Mouse (Mus musculus) myocyte (in vitro differentiated cells): Measurements from ENCODE around the gene Cblb.

Source experiments
- CEBPB ChIP-seq: IDR thresholded peaks from 2 replicates; pipeline ENCODE4 v1.6.1; 2011; ENCODE audit warnings: mild to moderate bottlenecking, moderate library complexity; ENCODE audit not compliant: poor library complexity, insufficient read depth, severe bottlenecking
- E2F4 ChIP-seq: IDR thresholded peaks from one replicate; pipeline ENCODE4 v1.6.1; 2011; ENCODE audit warnings: mild to moderate bottlenecking, control low read depth, moderate library complexity; ENCODE audit not compliant: insufficient read depth
- MAX ChIP-seq: IDR thresholded peaks from one replicate; pipeline ENCODE4 v1.6.1; 2011; ENCODE audit warnings: low read depth, mild to moderate bottlenecking, control low read depth
- MYOD1 ChIP-seq, 3 experiments: IDR thresholded peaks; one replicate each; pipeline ENCODE4 v1.6.1; 2011; ENCODE audit warnings: control low read depth in 2 of 3, low read depth in 2 of 3, mild to moderate bottlenecking in 2 of 3, moderate library complexity in 1 of 3; ENCODE audit not compliant: insufficient read length in 2 of 3, control insufficient read depth in 1 of 3
- MYOG ChIP-seq, 3 experiments: IDR thresholded peaks; one replicate each; pipeline ENCODE4 v1.6.1; 2011; ENCODE audit warnings: control low read depth in 2 of 3, low read depth in 2 of 3, mild to moderate bottlenecking in 2 of 3; ENCODE audit not compliant: insufficient read length in 2 of 3, control insufficient read depth in 1 of 3, insufficient read depth in 1 of 3
- POLR2A ChIP-seq: IDR thresholded peaks from one replicate; pipeline ENCODE4 v1.6.1; 2011; ENCODE audit warnings: low read depth, mild to moderate bottlenecking, control low read depth, moderate library complexity; ENCODE audit not compliant: insufficient read length
- TCF12 ChIP-seq: IDR thresholded peaks from one replicate; pipeline ENCODE4 v1.6.1; 2011; ENCODE audit warnings: mild to moderate bottlenecking, control low read depth; ENCODE audit not compliant: poor library complexity, insufficient read depth, severe bottlenecking
- USF1 ChIP-seq: IDR thresholded peaks from one replicate; pipeline ENCODE4 v1.6.1; 2011; ENCODE audit warnings: low read depth, mild to moderate bottlenecking, control low read depth, moderate library complexity

- no peak for TF ChIP-seq POLR2A
- no peak for TF ChIP-seq CEBPB
- no peak for TF ChIP-seq USF1
- TF ChIP-seq E2F4, result no peak
- no peak for TF ChIP-seq TCF12
- no peak for TF ChIP-seq MAX
- TF ChIP-seq MYOG (IDR thresholded peaks at IDR 0.05; ENCODE audit: control insufficient read depth in 1 of 3, insufficient read depth in 1 of 3, insufficient read length in 2 of 3, low read depth in 2 of 3), result no peak
- no peak for TF ChIP-seq MYOD1 (IDR thresholded peaks at IDR 0.05; ENCODE audit: control insufficient read depth in 1 of 3, insufficient read length in 2 of 3, low read depth in 2 of 3)
These were observed 219.9 kb downstream of the Cblb start for GRCm38 (mm10) chr16:52250935-52251334.
